Mouse (Mus musculus): ENCODE measurements at regions not wholly inside any gene's neighbourhood (a gene's known extent, or its start where the extent isn't known, plus 50 kb on each side); places are given as distances from the start of the nearest gene placed in this dataset.

DNA sequence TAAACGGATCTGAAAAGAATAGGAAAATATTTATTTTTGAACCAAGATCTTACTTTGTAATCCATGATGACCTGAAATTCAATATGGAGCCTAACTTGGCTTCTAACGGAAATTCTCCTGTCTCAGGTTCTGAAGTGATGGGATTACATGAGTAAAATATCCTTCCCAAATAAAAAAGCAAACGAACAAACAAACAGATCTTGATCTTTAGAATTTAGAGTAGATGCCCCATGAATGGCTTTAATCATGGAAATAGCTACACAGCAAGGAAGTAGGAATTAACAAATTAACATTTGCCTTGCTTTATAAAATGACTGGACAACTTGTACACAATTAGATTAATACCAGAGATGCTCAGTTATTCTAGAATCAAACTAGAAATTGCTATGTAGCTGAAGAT lies 243.8 kb downstream of the Mef2c start:
- TF ChIP-seq POLR2A (IDR thresholded peaks at IDR 0.05; ENCODE audit: insufficient read depth, low read length) (no peak), CTCF (IDR thresholded peaks at IDR 0.05; ENCODE audit: low read depth, low read length) (no peak), EP300 (IDR thresholded peaks at IDR 0.05; ENCODE audit: insufficient read depth, low read depth, low read length) (no peak)

Data from ES-Bruce4 (cell line).